Mouse (Mus musculus): ENCODE measurements around the gene Tyr.
"Not testable (repeated sequence)": the region's sequence is repeated elsewhere in the genome, so short reads cannot be mapped to it uniquely, and the experiment has no call there.

Tyr gene

GRCm38 (mm10) chr7:87493412-87493811, at the start of gene Tyr:
Gene Tyr, minus strand, starts transcription at chr7:87493512.
- no peak for DNase-seq (ENCODE audit: low spot score)

GRCm38 (mm10) chr7:87539031-87539430, 45.7 kb upstream of the Tyr start:
- no peak for DNase-seq (ENCODE audit: low spot score)

- DNase-seq (ENCODE audit: low spot score): no peak
Measured at GRCm38 (mm10) chr7:87494124-87494682, 891 bp upstream of the Tyr start.

GRCm38 (mm10) chr7:87488024-87488423, 5.3 kb downstream of the Tyr start:
- DNase-seq (ENCODE audit: low spot score): no peak

- no peak for DNase-seq (ENCODE audit: low spot score)
Measured at GRCm38 (mm10) chr7:87413271-87413670, 80.0 kb downstream of the Tyr start.

GRCm38 (mm10) chr7:87411373-87411772, 81.9 kb downstream of the Tyr start:
- DNase-seq (ENCODE audit: low spot score): not testable (repeated sequence)

GRCm38 (mm10) chr7:87397023-87397422, 96.3 kb downstream of the Tyr start:
- DNase-seq (ENCODE audit: low spot score): no peak

- DNase-seq (ENCODE audit: low spot score): no peak
Measured at GRCm38 (mm10) chr7:87374935-87375334, 118.4 kb downstream of the Tyr start.

Measured in ovary, postnatal 10 days (tissue).